Mouse (Mus musculus) kidney, postnatal 0 days (tissue): Measurements from ENCODE around the gene Ggps1. TPM values are rescaled to one million over a fixed set of nuclear protein-coding genes. Genes with fewer than 3 reads are reported as not detected.
"Not testable (repeated sequence)": the region's sequence is repeated elsewhere in the genome, so short reads cannot be mapped to it uniquely, and the experiment has no call there.

Experiments used
- ATAC-seq: fragments of 200-750 bp; cut with Nextera tagmentation; replicated peaks from 2 replicates; pipeline ENCODE4 v1.8.0; 2017; ENCODE audit warnings: low read depth, moderate number of reproducible peaks, moderate TSS enrichment, moderate library complexity; ENCODE audit not compliant: low FRiP score
- DNase-seq: peaks from one replicate; pipeline ENCODE4 v3.0.0-alpha.2; 2016; ENCODE audit warnings: low spot score
- H3K27ac ChIP-seq: fragments of 300-500 bp; sonication (generic); 2 replicates; pipeline ENCODE4 v1.5.1; 2014; ENCODE audit warnings: mild to moderate bottlenecking
- H3K27me3 ChIP-seq: fragments of 300-500 bp; sonication (generic); 2 replicates; pipeline ENCODE4 v1.6.1; 2014; ENCODE audit warnings: low read length, mixed read lengths; ENCODE audit not compliant: insufficient read depth
- H3K36me3 ChIP-seq: fragments of 300-500 bp; sonication (generic); 2 replicates; pipeline ENCODE4 v1.6.1; 2014; ENCODE audit warnings: low read length, mixed read lengths; ENCODE audit not compliant: insufficient read depth
- H3K4me1 ChIP-seq: fragments of 300-500 bp; sonication (generic); replicated peaks from 2 replicates; pipeline ENCODE4 v1.6.1; 2014; ENCODE audit warnings: antibody characterized with exemption, low read length, mixed read lengths; ENCODE audit not compliant: insufficient read depth
- H3K4me2 ChIP-seq: fragments of 300-500 bp; sonication (generic); 2 replicates; pipeline ENCODE4 v1.6.1; 2014; ENCODE audit warnings: mild to moderate bottlenecking, low read length, moderate library complexity, mixed read lengths
- H3K4me3 ChIP-seq: fragments of 300-500 bp; sonication (generic); replicated peaks from 2 replicates; pipeline ENCODE4 v1.5.1; 2014; ENCODE audit warnings: low read depth, low read length
- H3K9ac ChIP-seq: fragments of 300-500 bp; sonication (generic); 2 replicates; pipeline ENCODE4 v1.6.1; 2014; ENCODE audit warnings: low read depth, low read length
- H3K9me3 ChIP-seq: fragments of 300-500 bp; sonication (generic); replicated peaks from 2 replicates; pipeline ENCODE4 v1.6.1; 2016; ENCODE audit warnings: low read length, inconsistent platforms, mixed read lengths
- CTCF ChIP-seq: IDR thresholded peaks from 2 replicates; pipeline ENCODE4 v1.5.1; 2016; ENCODE audit warnings: antibody characterized with exemption, low read depth, mild to moderate bottlenecking, moderate library complexity
- WGBS: fragments of 180-500 bp; shearing (Covaris S2); extraction: QIAGEN DNeasy Blood & Tissue Kit; methylation state at CpG from one replicate; pipeline ENCODE4 v1.1.7; 2014; 5-methylcytosine and 5-hydroxymethylcytosine counted together
- polyA plus RNA-seq: library from polyadenylated mRNA; unstranded; fragments of >200 nt; fragmentation: Nextera tagmentation; extraction: Ambion mirVana; gene quantifications from 2 replicates; pipeline ENCODE4 v1.2.1, GENCODE M21; 2015

Ggps1 gene
- polyA plus RNA-seq, 1 experiment from 2014 or later: 48.0 TPM

DNA sequence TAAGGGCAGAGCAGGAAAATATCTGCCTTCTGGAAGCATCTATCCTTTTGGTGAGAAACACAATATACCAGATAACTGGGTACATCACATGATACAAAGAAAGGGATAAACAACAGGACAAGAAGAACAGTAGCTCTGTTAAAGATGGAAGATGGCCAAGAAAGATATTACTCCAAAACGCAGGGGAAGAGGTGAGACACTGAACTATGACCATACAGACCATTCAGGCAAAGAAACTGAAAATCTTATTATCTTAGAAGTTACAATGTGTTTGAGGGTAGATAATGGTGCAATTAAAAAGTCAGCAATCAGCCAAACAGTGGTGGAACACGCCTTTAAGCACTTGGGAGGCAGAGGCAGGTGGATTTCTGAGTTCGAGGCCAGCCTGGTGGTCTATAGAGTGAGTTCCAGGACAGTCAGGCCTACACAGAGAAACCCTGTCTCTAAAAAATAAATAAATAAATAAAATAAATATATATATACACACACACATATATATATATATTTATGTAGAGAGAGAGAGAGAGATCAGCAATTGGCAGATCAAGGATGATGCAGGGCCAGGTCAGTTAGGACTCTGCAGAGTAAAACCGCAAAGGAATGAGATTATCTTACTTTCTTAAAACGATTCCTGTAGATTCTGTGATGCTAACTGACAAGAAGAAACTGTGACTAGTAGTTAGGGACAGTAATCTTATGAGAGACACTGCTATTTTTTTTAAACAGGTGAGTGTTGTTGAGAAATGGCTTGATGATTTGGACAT is 29.8 kb downstream of the Ggps1 start:
- no peaks in the 10 kb centered on the region for H3K36me3 ChIP-seq
- H3K4me1 ChIP-seq: no peaks in the 10 kb centered on the region
- no peak overlapping the region for H3K9ac ChIP-seq
- no peak for DNase-seq
- ATAC-seq: no peak
- no peaks in the 10 kb centered on the region for H3K9me3 ChIP-seq
- H3K27me3 ChIP-seq: no peaks in the 10 kb centered on the region
- TF ChIP-seq CTCF: no peak
- no peak overlapping the region for H3K4me3 ChIP-seq
- WGBS: 80% methylated on average over 5 of the region's 5 CpGs
- no peak overlapping the region for H3K4me2 ChIP-seq
- no peak overlapping the region for H3K27ac ChIP-seq

DNA sequence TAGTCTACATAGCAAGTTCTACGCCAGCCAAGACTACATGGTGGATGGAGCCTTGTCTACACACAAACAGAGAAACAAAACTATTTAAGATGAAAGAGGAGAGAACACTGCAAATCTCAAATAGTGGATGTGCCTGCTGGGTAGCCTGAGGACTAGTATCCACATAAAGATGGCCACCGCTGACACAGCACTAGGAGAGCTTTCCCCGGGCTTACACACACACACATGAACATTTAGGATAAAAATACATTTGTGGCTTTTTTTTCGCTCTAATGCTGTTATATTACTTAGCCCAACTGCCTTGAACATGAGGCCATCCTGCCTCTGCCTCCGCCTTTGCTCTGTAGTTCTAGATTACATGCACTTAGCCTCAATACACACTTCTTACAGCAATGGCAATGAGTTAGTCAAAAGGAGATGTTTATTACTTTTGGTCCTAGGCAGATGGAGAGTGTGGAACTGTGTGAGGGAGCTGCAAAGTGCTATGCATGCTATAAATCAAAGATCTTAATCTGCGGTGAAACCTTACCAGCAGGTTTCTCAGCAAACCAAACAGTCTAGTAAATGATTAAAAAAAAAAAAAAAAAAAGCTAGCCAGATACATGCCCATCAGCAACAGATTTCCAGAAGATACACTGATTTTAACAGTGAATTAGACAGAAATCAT is 37.0 kb downstream of the Ggps1 start:
- TF ChIP-seq CTCF: no peak
- no peak for DNase-seq
- Histone ChIP-seq H3K9ac (no peak overlapping the region), H3K36me3 (peaks cover 5% of the 10 kb centered on the region), H3K27ac (no peak overlapping the region), H3K9me3 (no peaks in the 10 kb centered on the region), H3K4me3 (no peak overlapping the region), H3K27me3 (no peaks in the 10 kb centered on the region), H3K4me1 (no peaks in the 10 kb centered on the region), H3K4me2 (no peak overlapping the region)
- ATAC-seq: no peak
- 80% methylated on average over 6 of the region's 6 CpGs for WGBS

DNA sequence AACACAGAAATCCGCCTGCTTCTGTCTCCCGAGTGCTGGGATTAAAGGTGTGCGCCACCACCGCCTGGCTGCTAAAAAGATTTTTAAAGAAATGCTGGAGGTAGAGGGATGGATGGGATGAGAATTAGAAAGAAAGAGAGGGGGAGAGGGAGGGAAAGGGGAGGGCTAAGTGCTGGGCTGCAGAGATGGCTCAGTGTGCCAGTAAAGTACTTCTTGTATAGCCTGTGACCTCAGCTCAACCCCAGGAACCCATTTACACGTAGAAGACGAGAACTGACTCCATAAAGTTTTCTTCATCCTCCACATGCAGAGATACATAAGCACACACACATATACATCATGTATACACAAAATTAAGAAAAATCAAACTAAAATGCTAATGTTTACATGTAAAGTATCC is 37.7 kb downstream of the Ggps1 start:
- no peak for ATAC-seq
- DNase-seq: no peak
- Histone ChIP-seq H3K4me1 (no peaks in the 10 kb centered on the region), H3K27me3 (no peaks in the 10 kb centered on the region), H3K27ac (no peak overlapping the region), H3K9ac (no peak overlapping the region), H3K4me3 (no peak overlapping the region), H3K36me3 (peaks cover 5% of the 10 kb centered on the region), H3K4me2 (no peak overlapping the region), H3K9me3 (no peaks in the 10 kb centered on the region)
- 88% methylated on average over 6 of the region's 6 CpGs for WGBS
- TF ChIP-seq CTCF: no peak

DNA sequence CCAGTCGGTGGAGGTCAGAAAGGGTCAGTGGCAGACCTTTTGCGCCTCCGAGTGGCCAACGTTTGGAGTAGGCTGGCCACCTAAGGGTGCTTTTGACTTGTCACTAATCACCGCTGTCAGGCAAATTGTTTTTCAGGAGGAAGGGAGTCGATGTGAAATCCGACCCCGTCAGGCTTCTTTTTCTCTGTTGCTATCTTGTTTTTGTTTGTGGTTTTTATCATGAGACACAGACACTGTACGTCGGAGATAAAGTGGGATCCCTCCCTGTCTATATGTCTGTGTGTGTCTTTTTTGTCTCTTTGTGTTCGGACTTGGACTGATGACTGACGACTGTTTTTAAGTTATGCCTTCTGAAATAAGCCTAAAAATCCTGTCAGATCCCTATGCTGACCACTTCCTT is 41.9 kb downstream of the Ggps1 start:
- not testable (repeated sequence) for H3K4me2 ChIP-seq, H3K4me3 ChIP-seq, H3K9ac ChIP-seq, H3K27me3 ChIP-seq, DNase-seq, ATAC-seq, H3K9me3 ChIP-seq, H3K36me3 ChIP-seq, H3K27ac ChIP-seq, H3K4me1 ChIP-seq
- 38% methylated on average over 7 of the region's 12 CpGs for WGBS

DNA sequence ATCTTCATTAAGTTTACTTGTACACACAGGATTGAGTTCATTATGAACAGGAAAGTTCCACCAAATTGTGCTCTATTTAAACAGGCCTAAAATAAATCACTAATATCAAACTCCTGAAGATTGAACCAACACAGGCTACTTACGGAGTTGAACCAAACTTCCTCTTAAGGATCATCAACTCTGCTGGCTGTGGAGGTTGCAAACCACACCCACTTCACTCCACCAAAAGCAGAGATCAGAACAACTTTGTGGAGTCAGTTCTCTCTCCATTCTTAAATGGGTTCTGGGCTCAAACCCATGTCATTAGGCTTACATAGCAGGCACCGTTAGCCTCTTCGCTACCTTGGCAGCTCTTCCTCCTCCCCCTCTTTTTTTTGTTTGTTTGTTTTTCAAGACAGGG is 44.4 kb downstream of the Ggps1 start:
- H3K9ac ChIP-seq: no peak overlapping the region

DNA sequence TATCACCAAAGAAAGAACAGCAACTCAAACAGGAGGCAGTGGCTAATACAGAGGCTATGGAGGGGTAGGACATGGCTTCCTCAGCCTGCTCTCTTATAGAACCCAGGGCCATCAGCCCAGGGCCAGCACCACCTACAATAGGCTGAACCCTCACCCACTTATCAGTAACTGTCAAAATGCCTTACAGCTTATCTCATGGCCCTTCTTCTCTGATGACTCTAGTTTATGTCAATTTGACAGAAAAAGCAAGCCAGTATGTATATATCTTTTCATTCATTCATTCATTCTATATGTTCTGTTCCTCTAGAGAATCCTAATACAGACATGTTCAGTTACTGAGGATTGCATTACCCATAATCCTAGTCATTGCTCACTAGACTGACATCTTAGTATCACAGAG is 45.0 kb downstream of the Ggps1 start:
- Histone ChIP-seq H3K4me3 (no peak overlapping the region), H3K27ac (no peak overlapping the region), H3K36me3 (peaks cover 21% of the 10 kb centered on the region), H3K9ac (no peak overlapping the region), H3K4me2 (no peak overlapping the region), H3K9me3 (no peaks in the 10 kb centered on the region), H3K27me3 (no peaks in the 10 kb centered on the region), H3K4me1 (no peaks in the 10 kb centered on the region)
- ATAC-seq (no peak), DNase-seq (no peak)
- TF ChIP-seq CTCF: no peak

More for the DNA sequence above, 44.4 kb downstream of the Ggps1 start:
- ATAC-seq: no peak
- Histone ChIP-seq H3K9me3 (no peaks in the 10 kb centered on the region), H3K36me3 (peaks cover 18% of the 10 kb centered on the region), H3K4me2 (no peak overlapping the region), H3K27me3 (no peaks in the 10 kb centered on the region), H3K27ac (no peak overlapping the region), H3K4me3 (no peak overlapping the region), H3K4me1 (no peaks in the 10 kb centered on the region)
- no peak for TF ChIP-seq CTCF
- no peak for DNase-seq
- WGBS: 91% methylated on average over 3 of the region's 3 CpGs
